Mouse (Mus musculus): ENCODE measurements around the gene Hes2.

DNA sequence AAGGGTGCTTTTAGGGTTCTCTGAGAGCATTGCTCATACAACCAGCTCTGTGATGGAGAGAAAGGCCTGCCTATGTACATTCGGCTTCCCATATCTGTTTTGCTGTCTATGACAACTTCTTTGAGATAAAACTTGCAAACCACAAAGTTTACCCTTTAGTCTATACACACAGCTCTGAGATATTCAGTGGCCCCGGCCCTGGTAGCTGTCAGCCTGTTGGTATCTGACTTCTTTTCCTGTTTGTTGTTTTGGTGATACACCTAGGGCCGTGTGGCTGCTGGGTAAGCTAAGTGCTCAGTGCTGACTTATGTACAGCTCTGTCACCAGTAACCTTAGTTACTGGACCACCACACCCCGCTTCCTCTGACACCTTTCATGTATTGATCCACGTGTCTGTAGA is 38.9 kb downstream of the Hes2 start:
- no peak for TF ChIP-seq POLR2A (IDR thresholded peaks at IDR 0.05; ENCODE audit: borderline replicate concordance, extremely low read depth, low read depth, low read length)
- no peak for TF ChIP-seq CTCF (IDR thresholded peaks at IDR 0.05; ENCODE audit: insufficient read depth, low read length)

Measured in lung, adult 2 months (tissue).